20 mouse cellular contexts compared by ENCODE assay signal in the genomic region with DNA sequence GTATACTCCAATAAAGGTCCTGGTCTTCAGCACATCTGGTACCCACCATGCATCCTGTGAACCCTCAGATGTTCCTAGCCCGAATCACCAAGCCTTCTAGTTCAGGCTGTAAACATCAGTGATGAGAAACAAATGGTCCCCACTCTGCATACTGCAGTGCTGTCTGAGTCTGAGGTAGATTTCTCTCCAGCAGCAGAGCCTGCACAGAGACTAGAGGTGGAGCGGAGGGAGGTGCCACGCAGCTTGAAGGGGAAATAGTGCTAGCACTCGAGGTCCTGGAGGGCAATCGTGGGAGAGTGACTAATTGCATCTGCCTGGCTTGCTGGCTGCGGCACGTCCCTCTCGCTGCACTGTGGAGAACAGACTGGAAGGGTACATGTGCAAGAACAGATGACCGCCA.
DNase-seq lines count a peak whose midpoint lies in the region; ATAC-seq and TF ChIP-seq lines count a peak whose summit lies in the region.
"Had no signal": no experiment of that assay in that cellular context is flagged by ENCODE, and none has a peak within 500 bp of the region (broad histone marks: within the 10 kb centered on the region; RNA-seq: fewer than 3 reads in every experiment).

No protein-coding gene starts in this region.

- no peak for ATAC-seq in hindbrain, embryonic 16.5 days
- ATAC-seq in lung, embryonic 15.5 days (ENCODE audit: borderline replicate concordance, extremely low read depth, low FRiP score, low TSS enrichment), result peak; percentile 50; the same call in 1 of the 2 replicates
- ATAC-seq in limb, embryonic 12.5 days (ENCODE audit: insufficient number of reproducible peaks, insufficient read depth, low FRiP score, low TSS enrichment, low read depth), result no peak
- ATAC-seq: forebrain, embryonic 14.5 days; liver, embryonic 12.5 days; midbrain, embryonic 13.5 days had no signal

- H3K4me2 ChIP-seq in hindbrain, embryonic 16.5 days (ENCODE audit: low read length), result no peak overlapping the region
- no peak overlapping the region; the same call in 1 of the 2 replicates for H3K4me2 ChIP-seq in lung, embryonic 15.5 days
- H3K4me2 ChIP-seq in limb, embryonic 12.5 days, result no peak overlapping the region
- H3K4me2 ChIP-seq: hindbrain, embryonic 13.5 days; liver, embryonic 12.5 days; midbrain, embryonic 13.5 days had no signal

- no peaks in the 10 kb centered on the region for H3K9me3 ChIP-seq in hindbrain, embryonic 10.5 days
- H3K9me3 ChIP-seq in hindbrain, embryonic 16.5 days (ENCODE audit: control insufficient read depth, low read length), result no peaks in the 10 kb centered on the region
- H3K9me3 ChIP-seq in lung, embryonic 15.5 days, result no peaks in the 10 kb centered on the region
- H3K9me3 ChIP-seq in embryonic facial prominence, embryonic 10.5 days, result no peaks in the 10 kb centered on the region
- no peaks in the 10 kb centered on the region for H3K9me3 ChIP-seq in limb, embryonic 12.5 days
- H3K9me3 ChIP-seq: hindbrain, embryonic 13.5 days; liver, embryonic 12.5 days; midbrain, embryonic 13.5 days had no signal

- intact Hi-C loops in left cerebral cortex, adult 2 months (cut with DNase I), result no loop called here

- no peak overlapping the region for H3K9ac ChIP-seq in hindbrain, embryonic 16.5 days (ENCODE audit: low read depth, low read length)
- H3K9ac ChIP-seq in lung, embryonic 15.5 days, result no peak overlapping the region
- no peak overlapping the region for H3K9ac ChIP-seq in limb, embryonic 12.5 days (replicated peaks)
- H3K9ac ChIP-seq: hindbrain, embryonic 13.5 days; liver, embryonic 12.5 days; midbrain, embryonic 13.5 days had no signal

- TF ChIP-seq CTCF in left cerebral cortex, adult 2 months (IDR thresholded peaks at IDR 0.05), result no peak

- no peak overlapping the region for H3K4me3 ChIP-seq in hindbrain, embryonic 10.5 days
- H3K4me3 ChIP-seq in hindbrain, embryonic 16.5 days (ENCODE audit: low read length), result no peak overlapping the region
- no peak overlapping the region for H3K4me3 ChIP-seq in lung, embryonic 15.5 days
- no peak overlapping the region for H3K4me3 ChIP-seq in embryonic facial prominence, embryonic 10.5 days
- H3K4me3 ChIP-seq in limb, embryonic 12.5 days (replicated peaks), result no peak overlapping the region
- no peak overlapping the region for H3K4me3 ChIP-seq in left cerebral cortex, adult 2 months
- H3K4me3 ChIP-seq: gastrocnemius, adult 2 months; hindbrain, embryonic 13.5 days; layer of hippocampus, adult 2 months; liver, embryonic 12.5 days; midbrain, embryonic 13.5 days had no signal

- peaks cover 29% of the 10 kb centered on the region for H3K4me1 ChIP-seq in hindbrain, embryonic 10.5 days (replicated peaks)
- H3K4me1 ChIP-seq in hindbrain, embryonic 16.5 days (ENCODE audit: control insufficient read depth, insufficient read depth, low read depth, low read length), result no peaks in the 10 kb centered on the region
- peaks cover 11% of the 10 kb centered on the region for H3K4me1 ChIP-seq in lung, embryonic 15.5 days
- H3K4me1 ChIP-seq in embryonic facial prominence, embryonic 10.5 days, result peaks cover 36% of the 10 kb centered on the region
- H3K4me1 ChIP-seq in limb, embryonic 12.5 days (replicated peaks), result peaks cover 27% of the 10 kb centered on the region
- H3K4me1 ChIP-seq: liver, embryonic 12.5 days; midbrain, embryonic 13.5 days had no signal

- peak; percentile 3 for DNase-seq in hindbrain, embryonic 10.5 days (ENCODE audit: low spot score)
- no peak for DNase-seq in lung, postnatal 36 days
- peak; percentile 13 for DNase-seq in embryonic facial prominence, embryonic 10.5 days (ENCODE audit: low spot score)
- DNase-seq in left cerebral cortex, adult 2 months (ENCODE audit: extremely low spot score in 1 of 2, low spot score in 2 of 2), result no peak
- DNase-seq in retina, embryonic 14.5 days (ENCODE audit: low spot score), result no peak
- DNase-seq: adrenal gland, adult 2 months; cerebellum, adult 11 months; cerebellum, postnatal 36 days; gastrocnemius, adult 2 months; heart, adult 18-20 months; right cerebral cortex, postnatal 14 days had no signal

- no peak overlapping the region for H3K27ac ChIP-seq in hindbrain, embryonic 10.5 days
- no peak overlapping the region for H3K27ac ChIP-seq in hindbrain, embryonic 16.5 days (ENCODE audit: low read depth, low read length)
- H3K27ac ChIP-seq in lung, embryonic 15.5 days, result no peak overlapping the region
- no peak overlapping the region for H3K27ac ChIP-seq in embryonic facial prominence, embryonic 10.5 days (replicated peaks)
- H3K27ac ChIP-seq in limb, embryonic 12.5 days, result 0 out of 2 replicates have a peak overlapping the region, but pooled peaks have one; percentile 13
- H3K27ac ChIP-seq in left cerebral cortex, adult 2 months, result no peak overlapping the region
- H3K27ac ChIP-seq: gastrocnemius, adult 2 months; hindbrain, embryonic 13.5 days; layer of hippocampus, adult 2 months; liver, embryonic 12.5 days; macrophage; midbrain, embryonic 13.5 days had no signal

- peaks cover 75% of the 10 kb centered on the region for H3K27me3 ChIP-seq in hindbrain, embryonic 10.5 days (ENCODE audit: insufficient read depth, poor library complexity, severe bottlenecking)
- H3K27me3 ChIP-seq in hindbrain, embryonic 16.5 days (replicated peaks; ENCODE audit: control insufficient read depth, insufficient read depth, low read length), result no peaks in the 10 kb centered on the region
- 0 out of 2 replicates have a peak, but pooled peaks cover 7% of the 10 kb centered on the region for H3K27me3 ChIP-seq in lung, embryonic 15.5 days
- H3K27me3 ChIP-seq in embryonic facial prominence, embryonic 10.5 days (replicated peaks; ENCODE audit: low read depth, poor library complexity, severe bottlenecking), result peaks cover 85% of the 10 kb centered on the region
- peaks cover 37% of the 10 kb centered on the region for H3K27me3 ChIP-seq in limb, embryonic 12.5 days

- no peaks in the 10 kb centered on the region for H3K36me3 ChIP-seq in hindbrain, embryonic 10.5 days
- no peaks in the 10 kb centered on the region for H3K36me3 ChIP-seq in hindbrain, embryonic 16.5 days (ENCODE audit: control insufficient read depth, insufficient read depth, low read length)
- no peaks in the 10 kb centered on the region for H3K36me3 ChIP-seq in lung, embryonic 15.5 days
- H3K36me3 ChIP-seq in embryonic facial prominence, embryonic 10.5 days (replicated peaks), result no peaks in the 10 kb centered on the region
- no peaks in the 10 kb centered on the region for H3K36me3 ChIP-seq in limb, embryonic 12.5 days
- H3K36me3 ChIP-seq: hindbrain, embryonic 13.5 days; liver, embryonic 12.5 days; midbrain, embryonic 13.5 days had no signal

- 58% methylated on average over 9 of the region's 9 CpGs for WGBS in hindbrain, embryonic 10.5 days
- 52% methylated on average over 9 of the region's 9 CpGs for WGBS in hindbrain, embryonic 16.5 days
- WGBS in lung, embryonic 15.5 days, result 34% methylated on average over 9 of the region's 9 CpGs
- 54% methylated on average over 9 of the region's 9 CpGs for WGBS in embryonic facial prominence, embryonic 10.5 days
- 24% methylated on average over 9 of the region's 9 CpGs for WGBS in limb, embryonic 12.5 days

Comparison
In these comparisons a context has a peak if more than half of its experiments do, and no peak if none do; other contexts are left out.
1. DNase-seq: peak in hindbrain, embryonic 10.5 days (single experiment) and embryonic facial prominence, embryonic 10.5 days (single experiment); none in lung, postnatal 36 days (single experiment), left cerebral cortex, adult 2 months (0 of 2) and retina, embryonic 14.5 days (single experiment).